Mouse (Mus musculus) R1 (cell line): ENCODE measurements at regions not wholly inside any gene's neighbourhood (a gene's known extent, or its start where the extent isn't known, plus 50 kb on each side); places are given as distances from the start of the nearest gene placed in this dataset.
"Not testable (repeated sequence)": the region's sequence is repeated elsewhere in the genome, so short reads cannot be mapped to it uniquely, and the experiment has no call there.

Experiments used
- DNase-seq: peaks from one replicate; pipeline ENCODE4 v3.0.0-alpha.2; 2018; ENCODE audit warnings: low read depth, low spot score

- DNase-seq, result no peak
These were observed 114.4 kb downstream of the Dicer1 start for GRCm38 (mm10) chr12:104637046-104638032.

- DNase-seq, result no peak
These were observed 115.3 kb downstream of the Dicer1 start for GRCm38 (mm10) chr12:104636474-104636873.

- DNase-seq, result no peak
These were observed 116.9 kb downstream of the Dicer1 start for GRCm38 (mm10) chr12:104634818-104635217.

- no peak for DNase-seq
These were observed 121.2 kb downstream of the Dicer1 start for GRCm38 (mm10) chr12:104630590-104630989.

GRCm38 (mm10) chr12:104629449-104629848, 122.3 kb downstream of the Dicer1 start:
- DNase-seq, result no peak

- DNase-seq, result no peak
These were observed 125.7 kb downstream of the Dicer1 start for GRCm38 (mm10) chr12:104626054-104626453.

GRCm38 (mm10) chr12:104623896-104624685, 127.7 kb downstream of the Dicer1 start:
- DNase-seq, result no peak

- DNase-seq, result peak; percentile 91
These were observed 134.5 kb downstream of the Dicer1 start for GRCm38 (mm10) chr12:104617111-104617725.

- DNase-seq, result peak; percentile 90
These were observed 137.5 kb downstream of the Dicer1 start for GRCm38 (mm10) chr12:104614240-104614639.

- no peak for DNase-seq
These were observed 136.6 kb upstream of the Gsc start for GRCm38 (mm10) chr12:104609767-104610166.

GRCm38 (mm10) chr12:104608956-104609355, 135.8 kb upstream of the Gsc start:
- DNase-seq, result not testable (repeated sequence)

GRCm38 (mm10) chr12:104607410-104607809, 134.3 kb upstream of the Gsc start:
- DNase-seq, result no peak

GRCm38 (mm10) chr12:104605535-104606399, 132.6 kb upstream of the Gsc start:
- no peak for DNase-seq

- DNase-seq, result peak; percentile 87
These were observed 124.9 kb upstream of the Gsc start for GRCm38 (mm10) chr12:104598056-104598455.

GRCm38 (mm10) chr12:104593526-104594155, 120.5 kb upstream of the Gsc start:
- no peak for DNase-seq

- no peak for DNase-seq
These were observed 119.8 kb upstream of the Gsc start for GRCm38 (mm10) chr12:104592791-104593525.

- DNase-seq, result no peak
These were observed 118.4 kb upstream of the Gsc start for GRCm38 (mm10) chr12:104591571-104591970.

GRCm38 (mm10) chr12:104590291-104590690, 117.2 kb upstream of the Gsc start:
- no peak for DNase-seq

- DNase-seq, result peak; percentile 37
These were observed 111.3 kb upstream of the Gsc start for GRCm38 (mm10) chr12:104584408-104584807.

GRCm38 (mm10) chr12:104580796-104581195, 107.7 kb upstream of the Gsc start:
- DNase-seq, result no peak
